Mouse (Mus musculus): Measurements from ENCODE around the gene Grid1. TPM values are rescaled to one million over a fixed set of nuclear protein-coding genes. Genes with fewer than 3 reads are reported as not detected.
A peak's percentile ranks its signal among the peaks of the same experiment; 100 is the strongest.

The Grid1 gene
- polyA plus RNA-seq, 1 experiment from 2014 or later = 2.8 TPM

- 84% methylated on average over 3 of the region's 3 CpGs for WGBS
- Histone ChIP-seq H3K4me3 (no peak overlapping the region), H3K27me3 (no peaks in the 10 kb centered on the region), H3K4me1 (peaks cover 11% of the 10 kb centered on the region), H3K4me2 (replicated peaks) (no peak overlapping the region), H3K9ac (no peak overlapping the region), H3K36me3 (no peaks in the 10 kb centered on the region), H3K27ac (no peak overlapping the region), H3K9me3 (replicated peaks) (no peaks in the 10 kb centered on the region)
- no peak for ATAC-seq (ENCODE audit: low FRiP score)
These were observed 153.0 kb downstream of the Grid1 start for GRCm38 (mm10) chr14:34972930-34973329.

- Histone ChIP-seq H3K27me3 (no peaks in the 10 kb centered on the region), H3K27ac (no peak overlapping the region), H3K4me2 (replicated peaks) (no peak overlapping the region), H3K36me3 (no peaks in the 10 kb centered on the region), H3K4me3 (no peak overlapping the region), H3K4me1 (no peaks in the 10 kb centered on the region), H3K9me3 (replicated peaks) (no peaks in the 10 kb centered on the region), H3K9ac (no peak overlapping the region)
- 21% methylated on average over 2 of the region's 2 CpGs for WGBS
- no peak for ATAC-seq (ENCODE audit: low FRiP score)
These were observed 160.8 kb downstream of the Grid1 start for GRCm38 (mm10) chr14:34980756-34981155.

- H3K9ac ChIP-seq = no peak overlapping the region
- 69% methylated on average over 5 of the region's 5 CpGs for WGBS
- H3K36me3 ChIP-seq = no peaks in the 10 kb centered on the region
- H3K4me3 ChIP-seq = no peak overlapping the region
- no peak for ATAC-seq (ENCODE audit: low FRiP score)
- no peaks in the 10 kb centered on the region for H3K4me1 ChIP-seq
- H3K4me2 ChIP-seq (replicated peaks) = no peak overlapping the region
- H3K27me3 ChIP-seq = no peaks in the 10 kb centered on the region
- no peak overlapping the region for H3K27ac ChIP-seq
- no peaks in the 10 kb centered on the region for H3K9me3 ChIP-seq (replicated peaks)
These were observed 169.2 kb downstream of the Grid1 start for GRCm38 (mm10) chr14:34989131-34989530.

- Histone ChIP-seq H3K9me3 (replicated peaks) (no peaks in the 10 kb centered on the region), H3K27ac (no peak overlapping the region), H3K9ac (no peak overlapping the region), H3K4me3 (no peak overlapping the region), H3K4me2 (replicated peaks) (no peak overlapping the region), H3K27me3 (no peaks in the 10 kb centered on the region), H3K4me1 (peaks cover 11% of the 10 kb centered on the region), H3K36me3 (no peaks in the 10 kb centered on the region)
- ATAC-seq (ENCODE audit: low FRiP score) = no peak
- 80% methylated on average over 7 of the region's 7 CpGs for WGBS
These were observed 186.8 kb downstream of the Grid1 start for GRCm38 (mm10) chr14:35006736-35007135.

- Histone ChIP-seq H3K9ac (no peak overlapping the region), H3K36me3 (no peaks in the 10 kb centered on the region), H3K4me3 (no peak overlapping the region), H3K4me2 (replicated peaks) (no peak overlapping the region), H3K9me3 (replicated peaks) (no peaks in the 10 kb centered on the region), H3K4me1 (peaks cover 11% of the 10 kb centered on the region), H3K27me3 (no peaks in the 10 kb centered on the region), H3K27ac (no peak overlapping the region)
- ATAC-seq (ENCODE audit: low FRiP score) = peak; percentile 66
- 48% methylated on average over 3 of the region's 3 CpGs for WGBS
These were observed 188.8 kb downstream of the Grid1 start for GRCm38 (mm10) chr14:35008674-35009073.

GRCm38 (mm10) chr14:35009074-35009473, 189.2 kb downstream of the Grid1 start:
- 19% methylated on average over 9 of the region's 9 CpGs for WGBS

GRCm38 (mm10) chr14:35026686-35027085, 206.8 kb downstream of the Grid1 start:
- 92% methylated on average over 8 of the region's 8 CpGs for WGBS
- Histone ChIP-seq H3K9me3 (replicated peaks) (no peaks in the 10 kb centered on the region), H3K9ac (no peak overlapping the region), H3K4me3 (no peak overlapping the region), H3K36me3 (no peaks in the 10 kb centered on the region), H3K4me1 (no peaks in the 10 kb centered on the region), H3K27me3 (no peaks in the 10 kb centered on the region), H3K27ac (no peak overlapping the region), H3K4me2 (replicated peaks) (no peak overlapping the region)
- no peak for ATAC-seq (ENCODE audit: low FRiP score)

More at GRCm38 (mm10) chr14:35009074-35009473, 189.2 kb downstream of the Grid1 start:
- Histone ChIP-seq H3K4me3 (no peak overlapping the region), H3K27me3 (no peaks in the 10 kb centered on the region), H3K27ac (no peak overlapping the region), H3K36me3 (no peaks in the 10 kb centered on the region), H3K4me2 (replicated peaks) (no peak overlapping the region), H3K4me1 (peaks cover 11% of the 10 kb centered on the region), H3K9ac (no peak overlapping the region), H3K9me3 (replicated peaks) (no peaks in the 10 kb centered on the region)
- ATAC-seq (ENCODE audit: low FRiP score) = peak; percentile 43

- Histone ChIP-seq H3K36me3 (no peaks in the 10 kb centered on the region), H3K9me3 (replicated peaks) (no peaks in the 10 kb centered on the region), H3K4me3 (no peak overlapping the region), H3K27ac (no peak overlapping the region), H3K27me3 (no peaks in the 10 kb centered on the region), H3K9ac (no peak overlapping the region), H3K4me1 (no peaks in the 10 kb centered on the region), H3K4me2 (replicated peaks) (no peak overlapping the region)
- no peak for ATAC-seq (ENCODE audit: low FRiP score)
- 72% methylated on average over 11 of the region's 11 CpGs for WGBS
These were observed 207.7 kb downstream of the Grid1 start for GRCm38 (mm10) chr14:35027501-35028140.

- H3K9me3 ChIP-seq (replicated peaks) = no peaks in the 10 kb centered on the region
- H3K4me3 ChIP-seq = no peak overlapping the region
- ATAC-seq (ENCODE audit: low FRiP score) = no peak
- H3K9ac ChIP-seq = no peak overlapping the region
- H3K4me1 ChIP-seq = no peaks in the 10 kb centered on the region
- H3K4me2 ChIP-seq (replicated peaks) = no peak overlapping the region
- 83% methylated on average over 2 of the region's 2 CpGs for WGBS
- no peak overlapping the region for H3K27ac ChIP-seq
- no peaks in the 10 kb centered on the region for H3K36me3 ChIP-seq
- H3K27me3 ChIP-seq = no peaks in the 10 kb centered on the region
These were observed 209.7 kb downstream of the Grid1 start for GRCm38 (mm10) chr14:35029626-35030025.

GRCm38 (mm10) chr14:35030271-35030670, 210.4 kb downstream of the Grid1 start:
- Histone ChIP-seq H3K9ac (no peak overlapping the region), H3K4me2 (replicated peaks) (no peak overlapping the region), H3K4me1 (no peaks in the 10 kb centered on the region), H3K36me3 (no peaks in the 10 kb centered on the region), H3K4me3 (no peak overlapping the region), H3K27me3 (no peaks in the 10 kb centered on the region), H3K27ac (no peak overlapping the region), H3K9me3 (replicated peaks) (no peaks in the 10 kb centered on the region)
- ATAC-seq (ENCODE audit: low FRiP score) = no peak
- 94% methylated on average over 2 of the region's 2 CpGs for WGBS

GRCm38 (mm10) chr14:35032283-35032682, 212.4 kb downstream of the Grid1 start:
- WGBS = 88% methylated on average over 1 of the region's 1 CpGs
- ATAC-seq (ENCODE audit: low FRiP score) = no peak

GRCm38 (mm10) chr14:35044268-35044667, 224.4 kb downstream of the Grid1 start:
- 0 out of 2 replicates have a peak, but pooled peaks cover 1% of the 10 kb centered on the region for H3K4me1 ChIP-seq
- 60% methylated on average over 5 of the region's 5 CpGs for WGBS

More at GRCm38 (mm10) chr14:35032283-35032682, 212.4 kb downstream of the Grid1 start:
- Histone ChIP-seq H3K27ac (no peak overlapping the region), H3K4me1 (no peaks in the 10 kb centered on the region), H3K4me2 (replicated peaks) (no peak overlapping the region), H3K36me3 (no peaks in the 10 kb centered on the region), H3K9ac (no peak overlapping the region), H3K9me3 (replicated peaks) (no peaks in the 10 kb centered on the region), H3K27me3 (no peaks in the 10 kb centered on the region), H3K4me3 (no peak overlapping the region)

More at GRCm38 (mm10) chr14:35044268-35044667, 224.4 kb downstream of the Grid1 start:
- no peak overlapping the region for H3K27ac ChIP-seq
- H3K9ac ChIP-seq = no peak overlapping the region
- no peaks in the 10 kb centered on the region for H3K36me3 ChIP-seq
- no peaks in the 10 kb centered on the region for H3K9me3 ChIP-seq (replicated peaks)
- H3K4me3 ChIP-seq = no peak overlapping the region
- no peak for ATAC-seq (ENCODE audit: low FRiP score)
- H3K4me2 ChIP-seq (replicated peaks) = no peak overlapping the region
- H3K27me3 ChIP-seq = no peaks in the 10 kb centered on the region

All from hindbrain, embryonic 12.5 days (tissue).